Mouse (Mus musculus) small intestine, adult 2 months (tissue): ENCODE data around the gene Atp5mpl. TPM values are rescaled to one million over a fixed set of nuclear protein-coding genes. Genes with fewer than 3 reads are reported as not detected.

Experiments
- H3K27ac ChIP-seq: fragments of 200-500 bp; 2 replicates; pipeline ENCODE4 v1.5.1; 2012; ENCODE audit warnings: low read depth, low read length, control low read depth, inconsistent platforms; ENCODE audit not compliant: insufficient read depth
- H3K27me3 ChIP-seq: fragments of 200-500 bp; 2 replicates; pipeline ENCODE4 v1.6.1; 2012; ENCODE audit warnings: mild to moderate bottlenecking, moderate library complexity, low read length, inconsistent platforms; ENCODE audit not compliant: control insufficient read depth, insufficient read depth
- H3K36me3 ChIP-seq: fragments of 200-500 bp; 2 replicates; pipeline ENCODE4 v1.6.1; 2012; ENCODE audit warnings: mild to moderate bottlenecking, low read length, control low read depth, inconsistent platforms; ENCODE audit not compliant: control insufficient read depth, insufficient read depth
- H3K4me1 ChIP-seq: fragments of 200-500 bp; 2 replicates; pipeline ENCODE4 v1.6.1; 2012; ENCODE audit warnings: low read length, inconsistent platforms, mixed read lengths; ENCODE audit not compliant: control insufficient read depth, insufficient read depth, insufficient read length
- H3K4me3 ChIP-seq: fragments of 200-500 bp; 2 replicates; pipeline ENCODE4 v1.5.1; 2012; ENCODE audit warnings: low read depth, mild to moderate bottlenecking, control low read depth, inconsistent platforms, low read length, moderate library complexity
- CTCF ChIP-seq: fragments of 200-500 bp; IDR thresholded peaks from 2 replicates; pipeline ENCODE4 v1.5.1; 2012; ENCODE audit warnings: low read depth, mild to moderate bottlenecking, control low read depth, inconsistent platforms, low read length, moderate library complexity, mixed read lengths; ENCODE audit not compliant: insufficient replicate concordance, insufficient read length; ENCODE audit errors: extremely low read depth
- POLR2A ChIP-seq: fragments of 200-500 bp; IDR thresholded peaks from 2 replicates; pipeline ENCODE4 v1.6.1; 2012; ENCODE audit warnings: low read depth, mild to moderate bottlenecking, control low read depth, inconsistent platforms, low read length, moderate library complexity
- WGBS: fragments of 180-500 bp; shearing (Covaris S2); methylation state at CpG from one replicate; pipeline ENCODE4 v1.1.7; 2018; 5-methylcytosine and 5-hydroxymethylcytosine counted together
- polyA plus RNA-seq: library from polyadenylated mRNA; depleted of rRNA; stranded (reverse); fragments of >200 nt; gene quantifications from 2 replicates; pipeline ENCODE4 v1.2.3, GENCODE M21; 2012

Gene Atp5mpl
- polyA plus RNA-seq, 1 experiment, result 17.1 TPM

DNA sequence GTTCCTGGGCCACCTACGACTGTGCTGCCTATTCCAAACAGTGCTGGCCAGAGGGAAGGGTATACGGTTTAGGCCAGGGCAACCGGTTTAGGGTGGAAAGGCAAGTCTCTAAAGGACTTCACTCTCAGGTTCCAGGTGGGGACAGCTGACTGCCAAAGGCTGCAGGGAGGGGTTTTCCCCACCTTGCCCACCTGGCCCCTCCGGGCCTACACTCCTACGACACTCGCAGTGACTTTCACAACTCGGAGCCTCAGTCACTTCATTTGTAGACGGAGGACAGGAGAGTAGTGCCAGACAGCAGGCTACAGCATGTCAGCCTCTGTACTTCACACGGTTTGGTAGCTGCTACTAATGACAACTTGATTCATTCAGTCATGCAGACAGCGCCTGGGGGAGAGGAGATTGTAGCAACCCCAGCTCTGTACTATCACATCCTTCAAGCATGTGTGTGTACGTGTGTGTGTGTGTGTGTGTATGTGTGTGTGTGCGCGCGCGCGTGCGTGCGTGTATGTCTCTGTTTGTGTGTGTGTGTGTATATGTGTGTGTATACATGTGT, 38.3 kb downstream of the Atp5mpl start:
- 88% methylated on average over 18 of the region's 18 CpGs for WGBS
- Histone ChIP-seq H3K36me3 (no peaks in the 10 kb centered on the region), H3K27me3 (no peaks in the 10 kb centered on the region), H3K27ac (no peak overlapping the region), H3K4me3 (no peak overlapping the region), H3K4me1 (peaks cover 12% of the 10 kb centered on the region; the same call in 1 of the 2 replicates)
- TF ChIP-seq CTCF, result no peak
- TF ChIP-seq POLR2A, result no peak

DNA sequence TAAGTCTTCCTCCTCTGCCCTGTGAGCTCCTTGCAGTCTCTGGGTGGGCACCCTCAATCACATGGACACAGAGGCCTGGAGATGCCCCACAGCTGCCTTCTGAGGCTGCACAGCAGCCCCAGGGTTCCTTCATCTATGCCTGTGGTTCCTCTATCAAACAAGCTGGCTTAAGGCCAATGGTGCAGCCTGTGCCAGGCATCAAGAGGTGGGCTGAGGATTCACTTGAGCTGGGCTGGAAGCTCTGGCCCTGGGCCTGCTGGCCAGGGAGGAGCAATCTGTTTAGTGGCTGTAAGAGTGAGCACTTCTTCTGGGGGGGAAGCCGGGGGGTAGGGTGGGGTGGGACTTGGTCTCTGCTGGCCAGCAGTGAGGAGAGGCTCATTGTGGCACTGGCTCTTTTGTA, 39.4 kb downstream of the Atp5mpl start:
- H3K36me3 ChIP-seq, result no peaks in the 10 kb centered on the region
- H3K4me3 ChIP-seq, result no peak overlapping the region
- TF ChIP-seq CTCF (no peak), POLR2A (no peak)
- no peaks in the 10 kb centered on the region for H3K27me3 ChIP-seq
- WGBS, result 68% methylated on average over 1 of the region's 1 CpGs
- H3K4me1 ChIP-seq, result 0 out of 2 replicates have a peak, but pooled peaks cover 3% of the 10 kb centered on the region
- no peak overlapping the region for H3K27ac ChIP-seq

DNA sequence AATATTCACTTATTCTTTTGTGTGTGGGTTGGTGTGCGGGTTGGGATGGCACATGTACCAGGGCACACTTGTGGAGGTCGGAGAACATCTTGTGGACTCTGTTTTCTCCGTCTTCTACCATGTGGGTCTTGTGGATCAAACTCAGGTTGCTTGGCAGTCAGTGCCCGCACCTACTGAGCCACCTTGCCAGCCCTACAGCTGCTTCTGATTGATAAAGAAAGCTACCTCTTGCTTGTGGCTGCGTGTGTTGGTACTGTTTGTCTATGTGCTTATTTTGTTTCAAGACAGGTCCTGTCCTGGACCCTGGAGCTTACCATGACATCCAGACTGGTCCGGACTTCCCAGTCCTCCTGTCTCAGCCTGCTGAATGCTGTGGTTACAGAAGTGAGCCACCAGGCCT, 43.7 kb downstream of the Atp5mpl start:
- TF ChIP-seq CTCF, result no peak
- TF ChIP-seq POLR2A, result no peak
- H3K27me3 ChIP-seq, result no peaks in the 10 kb centered on the region
- no peak overlapping the region for H3K4me3 ChIP-seq
- H3K36me3 ChIP-seq, result no peaks in the 10 kb centered on the region
- H3K4me1 ChIP-seq, result no peaks in the 10 kb centered on the region
- 94% methylated on average over 6 of the region's 6 CpGs for WGBS
- no peak overlapping the region for H3K27ac ChIP-seq

DNA sequence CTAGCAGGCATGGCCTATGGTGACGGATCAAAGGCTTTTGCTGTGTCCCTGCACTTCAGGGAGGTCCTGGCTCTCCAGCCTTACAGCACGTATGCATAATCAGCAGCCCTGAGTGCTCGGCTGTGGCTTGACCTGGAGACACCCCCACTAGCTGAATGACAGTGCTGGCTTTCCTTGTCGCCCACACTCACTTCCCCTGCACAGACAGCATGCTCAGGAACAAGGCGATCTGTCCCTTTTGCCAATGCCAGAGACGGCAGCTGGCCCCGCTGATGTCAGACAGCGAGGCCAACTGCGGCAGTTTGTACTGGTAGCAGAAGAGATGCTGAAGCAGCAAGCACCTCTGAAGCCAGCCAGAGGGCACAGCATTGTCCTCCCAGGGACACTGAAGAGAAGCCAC, 46.7 kb downstream of the Atp5mpl start:
- 75% methylated on average over 9 of the region's 9 CpGs for WGBS

DNA sequence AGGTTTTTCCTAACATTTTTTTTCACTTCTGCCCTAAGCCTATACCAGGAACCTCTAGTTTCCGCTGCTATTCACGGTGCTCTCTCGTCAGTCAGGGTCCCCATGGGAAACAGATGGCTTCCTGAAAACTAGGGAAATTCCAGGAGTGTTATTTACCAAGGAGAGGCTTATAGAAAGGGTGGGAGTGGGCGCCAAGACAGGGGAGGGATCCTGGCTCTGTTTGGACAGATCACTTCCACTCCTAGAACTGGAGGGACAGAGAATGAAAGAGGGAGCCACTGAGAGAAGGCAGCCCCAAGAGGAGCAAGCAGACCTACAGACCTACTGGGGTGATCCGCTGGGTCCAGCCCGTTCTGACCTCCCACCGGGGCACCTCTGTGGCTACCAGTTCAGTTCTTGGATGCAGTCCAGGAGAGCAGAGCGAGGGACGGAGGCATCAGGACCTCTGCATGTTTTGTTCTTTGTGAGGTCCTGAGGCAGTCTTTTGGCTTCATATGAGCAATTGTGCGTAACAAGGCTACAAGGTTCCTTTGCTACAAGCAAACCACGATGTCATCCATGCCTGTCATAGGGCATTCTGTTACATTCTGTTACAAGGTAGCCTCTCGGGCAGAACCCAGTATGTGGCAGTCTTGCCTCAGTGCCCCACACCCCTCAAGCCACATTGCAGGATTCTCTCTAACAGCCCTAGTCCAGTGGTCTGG, 50.1 kb downstream of the Atp5mpl start:
- WGBS, result 66% methylated on average over 12 of the region's 12 CpGs
- TF ChIP-seq POLR2A (no peak), CTCF (no peak)
- Histone ChIP-seq H3K4me1 (peaks cover 12% of the 10 kb centered on the region; the same call in 1 of the 2 replicates), H3K27ac (no peak overlapping the region), H3K36me3 (no peaks in the 10 kb centered on the region), H3K27me3 (no peaks in the 10 kb centered on the region), H3K4me3 (no peak overlapping the region)

More for the DNA sequence above, 46.7 kb downstream of the Atp5mpl start:
- Histone ChIP-seq H3K36me3 (no peaks in the 10 kb centered on the region), H3K4me1 (no peaks in the 10 kb centered on the region), H3K27ac (no peak overlapping the region), H3K4me3 (no peak overlapping the region), H3K27me3 (no peaks in the 10 kb centered on the region)
- TF ChIP-seq CTCF, result no peak
- no peak for TF ChIP-seq POLR2A

DNA sequence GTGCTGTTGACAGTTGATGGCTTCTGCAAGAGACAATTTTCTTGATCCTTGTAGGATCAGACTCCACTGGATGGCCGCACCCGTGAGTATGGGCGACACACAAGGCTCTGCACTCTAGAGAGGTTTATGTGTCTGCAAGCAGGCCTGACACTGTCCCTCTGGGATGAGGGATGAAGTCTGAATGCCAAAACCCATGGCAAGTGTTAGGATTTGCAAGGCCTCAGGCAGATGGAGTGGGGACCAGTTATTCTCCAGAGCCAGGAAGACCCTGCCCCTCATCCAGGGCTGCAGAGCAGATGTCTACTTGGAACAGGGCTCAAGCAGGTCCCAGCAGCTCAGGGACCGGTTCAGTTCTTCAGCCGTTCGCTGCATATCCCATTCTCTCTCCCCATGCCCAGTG, 51.0 kb downstream of the Atp5mpl start:
- H3K27ac ChIP-seq, result no peak overlapping the region
- no peaks in the 10 kb centered on the region for H3K27me3 ChIP-seq
- no peak overlapping the region for H3K4me3 ChIP-seq
- no peak for TF ChIP-seq POLR2A
- TF ChIP-seq CTCF, result no peak
- no peaks in the 10 kb centered on the region for H3K36me3 ChIP-seq
- H3K4me1 ChIP-seq, result peaks cover 15% of the 10 kb centered on the region; the same call in 1 of the 2 replicates
- WGBS, result 92% methylated on average over 6 of the region's 6 CpGs

DNA sequence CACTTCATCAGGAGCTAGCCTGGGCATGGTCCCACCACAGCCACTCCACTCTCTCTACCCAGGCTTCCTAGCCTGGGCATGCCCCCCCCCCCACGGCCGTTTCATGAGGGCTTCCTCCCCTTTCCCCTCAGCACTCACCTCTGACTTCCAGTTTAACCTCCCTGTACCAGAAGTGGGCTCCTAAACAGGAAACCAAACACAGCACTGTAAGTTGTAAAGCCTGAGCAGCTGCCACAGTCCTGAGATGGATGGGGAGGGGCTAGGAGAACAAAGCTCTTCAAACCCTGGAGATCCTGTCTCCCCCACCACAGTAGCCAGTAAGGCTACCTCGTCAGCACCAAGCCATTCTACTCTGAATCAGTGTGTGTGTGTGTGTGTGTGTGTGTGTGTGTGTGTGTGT, 52.7 kb downstream of the Atp5mpl start:
- WGBS, result 64% methylated on average over 3 of the region's 3 CpGs
- Histone ChIP-seq H3K4me3 (no peak overlapping the region), H3K27me3 (no peaks in the 10 kb centered on the region), H3K27ac (no peak overlapping the region), H3K36me3 (no peaks in the 10 kb centered on the region), H3K4me1 (peaks cover 27% of the 10 kb centered on the region; the same call in 1 of the 2 replicates)
- no peak for TF ChIP-seq CTCF
- TF ChIP-seq POLR2A, result no peak

DNA sequence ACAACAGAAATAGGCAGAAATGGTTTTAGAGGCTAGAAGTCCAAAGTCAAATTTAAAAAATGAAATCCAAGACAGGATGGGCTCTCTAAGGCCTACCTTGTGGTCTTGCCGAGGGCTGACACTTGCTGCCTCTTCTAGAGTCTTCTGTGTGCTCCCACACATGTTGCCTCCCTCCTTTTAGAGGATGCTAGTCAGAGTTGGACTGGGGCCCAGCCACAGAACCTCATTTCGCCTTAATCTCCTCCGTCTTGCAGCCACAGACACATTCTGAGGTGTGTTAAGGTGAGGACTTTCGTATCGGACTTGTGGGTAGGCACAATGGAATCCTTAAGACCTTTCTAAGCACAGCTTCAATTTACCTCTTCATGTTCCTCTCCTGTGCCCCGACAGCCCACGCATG, 54.0 kb downstream of the Atp5mpl start:
- no peaks in the 10 kb centered on the region for H3K36me3 ChIP-seq
- H3K4me1 ChIP-seq, result peaks cover 32% of the 10 kb centered on the region; the same call in 1 of the 2 replicates
- 83% methylated on average over 7 of the region's 7 CpGs for WGBS
- TF ChIP-seq CTCF (no peak), POLR2A (no peak)
- no peak overlapping the region for H3K4me3 ChIP-seq
- H3K27ac ChIP-seq, result no peak overlapping the region
- no peaks in the 10 kb centered on the region for H3K27me3 ChIP-seq
